Mouse (Mus musculus) layer of hippocampus, adult 9-11 months (tissue): Measurements from ENCODE around the gene Pmepa1.

Experiments
- DNase-seq: peaks from one replicate; pipeline ENCODE4 v3.0.0; 2022

Pmepa1 gene

GRCm38 (mm10) chr2:173251675-173252074 lies 24.7 kb downstream of the Pmepa1 start:
- DNase-seq = no peak

- DNase-seq = no peak
Observed at GRCm38 (mm10) chr2:173251133-173251532, 25.2 kb downstream of the Pmepa1 start.

GRCm38 (mm10) chr2:173250411-173250810 lies 25.9 kb downstream of the Pmepa1 start:
- DNase-seq = no peak

GRCm38 (mm10) chr2:173249965-173250364 lies 26.4 kb downstream of the Pmepa1 start:
- no peak for DNase-seq

- DNase-seq = no peak
Observed at GRCm38 (mm10) chr2:173249386-173249785, 26.9 kb downstream of the Pmepa1 start.

- DNase-seq = no peak
Observed at GRCm38 (mm10) chr2:173248822-173249221, 27.5 kb downstream of the Pmepa1 start.

GRCm38 (mm10) chr2:173247911-173248310 lies 28.4 kb downstream of the Pmepa1 start:
- no peak for DNase-seq

- no peak for DNase-seq
Observed at GRCm38 (mm10) chr2:173247197-173247596, 29.1 kb downstream of the Pmepa1 start.

GRCm38 (mm10) chr2:173246688-173247087 lies 29.6 kb downstream of the Pmepa1 start:
- DNase-seq = no peak

GRCm38 (mm10) chr2:173245258-173245657 lies 31.1 kb downstream of the Pmepa1 start:
- DNase-seq = no peak

- no peak for DNase-seq
Observed at GRCm38 (mm10) chr2:173244108-173244507, 32.2 kb downstream of the Pmepa1 start.

- DNase-seq = no peak
Observed at GRCm38 (mm10) chr2:173243616-173244015, 32.7 kb downstream of the Pmepa1 start.

GRCm38 (mm10) chr2:173242874-173243273 lies 33.5 kb downstream of the Pmepa1 start:
- no peak for DNase-seq

- no peak for DNase-seq
Observed at GRCm38 (mm10) chr2:173240738-173241137, 35.6 kb downstream of the Pmepa1 start.

GRCm38 (mm10) chr2:173238522-173238921 lies 37.8 kb downstream of the Pmepa1 start:
- DNase-seq = no peak

- DNase-seq = no peak
Observed at GRCm38 (mm10) chr2:173235435-173236332, 40.6 kb downstream of the Pmepa1 start.

GRCm38 (mm10) chr2:173232766-173233099 lies 43.6 kb downstream of the Pmepa1 start:
- no peak for DNase-seq

GRCm38 (mm10) chr2:173232065-173232765 lies 44.1 kb downstream of the Pmepa1 start:
- DNase-seq = no peak

- DNase-seq = peak; percentile 80
Observed at GRCm38 (mm10) chr2:173229578-173230224, 46.6 kb downstream of the Pmepa1 start.

GRCm38 (mm10) chr2:173228567-173228966 lies 47.8 kb downstream of the Pmepa1 start:
- no peak for DNase-seq

GRCm38 (mm10) chr2:173226792-173227191 lies 49.5 kb downstream of the Pmepa1 start:
- DNase-seq = no peak

GRCm38 (mm10) chr2:173225906-173226305 lies 50.4 kb downstream of the Pmepa1 start:
- no peak for DNase-seq

GRCm38 (mm10) chr2:173224832-173225231 lies 51.5 kb downstream of the Pmepa1 start:
- DNase-seq = no peak

- DNase-seq = no peak
Observed at GRCm38 (mm10) chr2:173224097-173224496, 52.2 kb downstream of the Pmepa1 start.
